Mouse (Mus musculus) activated CD4-positive, CD25-positive, alpha-beta regulatory T cell, adult 4 months (primary cell): ENCODE data around the gene Tmem252. TPM values are rescaled to one million over a fixed set of nuclear protein-coding genes. Genes with fewer than 3 reads are reported as not detected.

Experiments
- polyA plus RNA-seq, 2 experiments: library from polyadenylated mRNA; unstranded; fragments of 100-300 nt; shearing (Covaris generic); gene quantifications; one replicate each; pipeline ENCODE4 v1.2.1; 2017

The Tmem252 gene
- polyA plus RNA-seq, 2 experiments from 2014 or later, result not detected

Other genes starting within 250 kb of the Tmem252 start
- gene Fam122a, start 196.7 kb upstream of the Tmem252 start, polyA plus RNA-seq, result 1 to 10 TPM; 2.5 to 4.1 TPM
- 1 to 10 TPM; 5.7 to 6.2 TPM for gene Pip5k1b, start 118.1 kb upstream of the Tmem252 start, polyA plus RNA-seq
- not detected for gene Pgm5, start 187.8 kb downstream of the Tmem252 start, polyA plus RNA-seq
- gene Gm10053, start 201.7 kb downstream of the Tmem252 start, polyA plus RNA-seq, result 100 to 1,000 TPM; 242 to 258 TPM
- not detected for gene Foxd4, start 227.2 kb downstream of the Tmem252 start, polyA plus RNA-seq